Mouse (Mus musculus) erythroid progenitor cell, adult 5-6 weeks (primary cell): Measurements from ENCODE around the gene Fastkd1. TPM values are rescaled to one million over a fixed set of nuclear protein-coding genes. Genes with fewer than 3 reads are reported as not detected.
"Not testable (repeated sequence)": the region's sequence is repeated elsewhere in the genome, so short reads cannot be mapped to it uniquely, and the experiment has no call there.

ENCODE experiments used
- ATAC-seq: replicated peaks from 2 replicates; pipeline ENCODE4 v1.8.0; 2016; ENCODE audit warnings: moderate number of reproducible peaks, mild to moderate bottlenecking, moderate TSS enrichment, inconsistent platforms; ENCODE audit not compliant: poor library complexity, low FRiP score, severe bottlenecking
- total RNA-seq, 2 experiments: library from RNA; stranded (forward) in 1 of 2; stranded (reverse) in 1 of 2; fragments of 150-400 nt in 1 of 2; fragments of 186-747, 209-891 nt in 1 of 2; gene quantifications; 2 replicates each; pipeline versions ENCODE4 v1.2.3 to v1.2.4; 2015 to 2017; ENCODE audit warnings: low replicate concordance in 2 of 2

Fastkd1 gene
- total RNA-seq, 2 experiments from 2014 or later = 1.3 to 2.1 TPM

- ATAC-seq = no peak
Measured at GRCm38 (mm10) chr2:69676713-69677112, 36.6 kb downstream of the Fastkd1 start.

GRCm38 (mm10) chr2:69675266-69675665, 38.0 kb downstream of the Fastkd1 start:
- no peak for ATAC-seq

GRCm38 (mm10) chr2:69673723-69674122, 39.6 kb downstream of the Fastkd1 start:
- no peak for ATAC-seq

GRCm38 (mm10) chr2:69669853-69670252, 43.5 kb downstream of the Fastkd1 start, which contains the start of gene Klhl41:
Klhl41 (plus strand) TSS chr2:69670120.
- ATAC-seq = no peak

GRCm38 (mm10) chr2:69668414-69668813, 44.9 kb downstream of the Fastkd1 start:
- no peak for ATAC-seq

GRCm38 (mm10) chr2:69667656-69668055, 45.7 kb downstream of the Fastkd1 start:
- no peak for ATAC-seq

- ATAC-seq = no peak
Measured at GRCm38 (mm10) chr2:69663827-69664476, 49.4 kb downstream of the Fastkd1 start.

GRCm38 (mm10) chr2:69659326-69659725, 54.0 kb downstream of the Fastkd1 start:
- no peak for ATAC-seq

GRCm38 (mm10) chr2:69649716-69650115, 63.6 kb downstream of the Fastkd1 start:
- no peak for ATAC-seq

- ATAC-seq = peak; percentile 52
Measured at GRCm38 (mm10) chr2:69646726-69647490, 66.4 kb downstream of the Fastkd1 start, which contains the start of gene Bbs5. Bbs5 (plus strand) TSS chr2:69647171.

- no peak for ATAC-seq
Measured at GRCm38 (mm10) chr2:69644968-69645617, 68.2 kb downstream of the Fastkd1 start.

GRCm38 (mm10) chr2:69640100-69640499, 73.2 kb downstream of the Fastkd1 start:
- no peak for ATAC-seq

- not testable (repeated sequence) for ATAC-seq
Measured at GRCm38 (mm10) chr2:69637989-69638388, 75.3 kb downstream of the Fastkd1 start.

Other genes with a start within 250 kb of the Fastkd1 start
- gene Lrp2, start 127.5 kb downstream of the Fastkd1 start, total RNA-seq (2015; ENCODE audit: low replicate concordance) = not detected in 2 replicates
- not detected in 2 replicates for gene Lrp2, start 127.5 kb downstream of the Fastkd1 start, total RNA-seq (2017; ENCODE audit: low replicate concordance)
- 9.4 TPM in 1 of 2 replicates, not detected in the other for gene Bbs5, start 66.3 kb downstream of the Fastkd1 start, total RNA-seq (2015; ENCODE audit: low replicate concordance)
- 0.51 and 4.5 TPM in 2 replicates for gene Bbs5, start 66.3 kb downstream of the Fastkd1 start, total RNA-seq (2017; ENCODE audit: low replicate concordance)
- not detected in 2 replicates for gene Klhl41, start 43.4 kb downstream of the Fastkd1 start, total RNA-seq (2015; ENCODE audit: low replicate concordance)
- not detected in 2 replicates for gene Klhl41, start 43.4 kb downstream of the Fastkd1 start, total RNA-seq (2017; ENCODE audit: low replicate concordance)
- 35.7 and 45.7 TPM in 2 replicates for gene Ppig, start 9.0 kb upstream of the Fastkd1 start, total RNA-seq (2015; ENCODE audit: low replicate concordance)
- 49.0 and 72.4 TPM in 2 replicates for gene Ppig, start 9.0 kb upstream of the Fastkd1 start, total RNA-seq (2017; ENCODE audit: low replicate concordance)
- gene Ccdc173, start 76.1 kb upstream of the Fastkd1 start, total RNA-seq (2015; ENCODE audit: low replicate concordance) = not detected in 2 replicates
- gene Ccdc173, start 76.1 kb upstream of the Fastkd1 start, total RNA-seq (2017; ENCODE audit: low replicate concordance) = 1.3 TPM in 1 of 2 replicates, not detected in the other
- 10.5 and 10.9 TPM in 2 replicates for gene Phospho2, start 76.1 kb upstream of the Fastkd1 start, total RNA-seq (2015; ENCODE audit: low replicate concordance)
- 15.1 and 16.3 TPM in 2 replicates for gene Phospho2, start 76.1 kb upstream of the Fastkd1 start, total RNA-seq (2017; ENCODE audit: low replicate concordance)
- gene Klhl23, start 108.4 kb upstream of the Fastkd1 start, total RNA-seq (2015; ENCODE audit: low replicate concordance) = 4.0 and 6.7 TPM in 2 replicates
- gene Klhl23, start 108.4 kb upstream of the Fastkd1 start, total RNA-seq (2017; ENCODE audit: low replicate concordance) = 1.6 and 12.1 TPM in 2 replicates
- gene Ssb, start 148.0 kb upstream of the Fastkd1 start, total RNA-seq (2015; ENCODE audit: low replicate concordance) = 160 and 179 TPM in 2 replicates
- gene Ssb, start 148.0 kb upstream of the Fastkd1 start, total RNA-seq (2017; ENCODE audit: low replicate concordance) = 183 and 211 TPM in 2 replicates
- 18.0 and 22.7 TPM in 2 replicates for gene Mettl5, start 172.1 kb upstream of the Fastkd1 start, total RNA-seq (2015; ENCODE audit: low replicate concordance)
- gene Mettl5, start 172.1 kb upstream of the Fastkd1 start, total RNA-seq (2017; ENCODE audit: low replicate concordance) = 14.1 and 25.4 TPM in 2 replicates
- 70.3 and 101 TPM in 2 replicates for gene Ubr3, start 183.7 kb upstream of the Fastkd1 start, total RNA-seq (2015; ENCODE audit: low replicate concordance)
- 53.0 and 72.6 TPM in 2 replicates for gene Ubr3, start 183.7 kb upstream of the Fastkd1 start, total RNA-seq (2017; ENCODE audit: low replicate concordance)